Mouse (Mus musculus): Measurements from ENCODE around the gene Adrm1. TPM values are rescaled to one million over a fixed set of nuclear protein-coding genes. Genes with fewer than 3 reads are reported as not detected.
"Not testable (repeated sequence)": the region's sequence is repeated elsewhere in the genome, so short reads cannot be mapped to it uniquely, and the experiment has no call there.

Gene Adrm1
- polyA plus RNA-seq, 1 experiment from 2014 or later, result 107 TPM

DNA sequence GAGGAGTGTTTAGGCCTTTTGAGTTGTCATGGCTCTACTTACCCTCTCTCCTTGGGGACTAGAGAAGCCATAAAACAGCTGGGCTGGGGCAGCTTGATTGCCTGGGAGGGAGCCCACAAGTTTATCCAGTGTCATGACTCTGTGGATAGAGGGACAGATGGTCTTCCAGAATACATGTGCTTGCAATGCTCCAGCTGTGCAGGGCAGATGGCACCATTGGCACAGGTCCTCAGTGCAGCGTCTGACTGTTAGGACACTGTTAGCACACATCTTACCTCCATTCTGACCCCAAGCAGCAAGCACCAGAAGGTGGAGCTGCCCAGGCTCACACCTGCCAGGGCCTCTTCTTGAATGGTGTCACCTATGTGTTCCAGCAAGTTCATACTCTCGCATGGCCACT is 5.4 kb upstream of the Adrm1 start:
- 78% methylated on average over 2 of the region's 2 CpGs for WGBS (ENCODE audit: insufficient replicate concordance)
- H3K9ac ChIP-seq, result no peak overlapping the region

DNA sequence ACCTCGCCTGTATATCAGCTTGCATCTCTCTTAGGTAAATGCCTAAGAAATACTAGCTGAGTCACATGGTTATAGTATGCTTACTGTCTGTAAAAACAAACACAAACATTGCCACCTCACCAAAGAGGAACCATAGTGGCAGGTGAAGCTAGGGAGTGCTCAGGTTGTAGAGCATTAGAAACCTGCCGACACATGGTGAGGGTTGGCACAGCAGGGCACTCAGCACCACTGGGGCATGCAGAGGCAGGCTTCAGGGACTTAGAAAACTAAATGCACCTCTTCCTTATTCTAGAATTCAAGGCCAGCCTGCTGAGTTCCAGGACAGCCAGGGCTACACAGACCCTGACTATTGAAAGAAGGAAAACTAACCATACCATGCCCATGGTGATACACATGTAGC is 4.4 kb upstream of the Adrm1 start:
- WGBS (ENCODE audit: insufficient replicate concordance), result 67% methylated on average over 2 of the region's 2 CpGs
- ATAC-seq (ENCODE audit: insufficient read depth), result no peak
- Histone ChIP-seq H3K27ac (replicated peaks) (no peak overlapping the region), H3K4me3 (replicated peaks) (no peak overlapping the region), H3K36me3 (replicated peaks) (peaks cover 9% of the 10 kb centered on the region; the same call in 1 of the 2 replicates), H3K27me3 (no peaks in the 10 kb centered on the region), H3K9me3 (replicated peaks) (no peaks in the 10 kb centered on the region), H3K4me2 (no peak overlapping the region), H3K4me1 (replicated peaks) (peaks cover 9% of the 10 kb centered on the region), H3K9ac (no peak overlapping the region)

More for the DNA sequence above, 5.4 kb upstream of the Adrm1 start:
- peaks cover 6% of the 10 kb centered on the region for H3K4me1 ChIP-seq (replicated peaks)
- H3K27me3 ChIP-seq, result no peaks in the 10 kb centered on the region
- ATAC-seq (ENCODE audit: insufficient read depth), result no peak
- H3K36me3 ChIP-seq (replicated peaks), result peaks cover 16% of the 10 kb centered on the region; the same call in 1 of the 2 replicates
- no peak overlapping the region for H3K4me3 ChIP-seq (replicated peaks)
- no peaks in the 10 kb centered on the region for H3K9me3 ChIP-seq (replicated peaks)
- no peak overlapping the region for H3K4me2 ChIP-seq
- no peak overlapping the region for H3K27ac ChIP-seq (replicated peaks)

DNA sequence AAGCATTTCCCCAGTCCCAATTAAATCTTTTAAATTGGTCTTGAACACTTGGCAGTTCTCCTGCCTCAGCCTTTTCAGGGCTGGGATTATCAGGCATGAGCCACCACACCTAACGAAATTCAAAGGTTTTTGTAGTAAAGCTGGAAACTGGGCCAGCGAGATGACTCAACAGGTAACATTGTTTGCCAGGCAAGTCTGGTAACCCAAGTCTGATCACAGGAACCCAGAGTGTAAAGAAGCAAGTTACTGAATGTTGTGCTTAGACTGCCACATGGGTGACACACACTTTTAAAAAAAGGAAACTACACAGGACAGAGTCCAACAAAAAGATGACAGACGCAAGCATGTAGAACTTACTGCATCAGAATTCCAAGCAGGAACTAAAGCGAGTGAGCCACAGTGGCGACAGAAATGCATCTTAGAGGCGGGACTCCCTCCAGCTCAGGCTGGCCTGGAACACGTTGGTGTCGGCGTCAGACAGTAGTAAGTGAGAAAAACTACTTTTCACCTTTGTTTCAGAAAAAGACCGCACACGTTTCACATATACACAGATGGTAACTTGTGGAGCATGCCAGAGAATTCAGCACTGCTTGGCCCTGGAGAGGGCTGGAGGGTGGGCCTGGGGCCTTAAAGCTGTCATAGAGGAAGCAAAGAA is 1.0 kb upstream of the Adrm1 start:
- Histone ChIP-seq H3K27ac (replicated peaks) (no peak overlapping the region), H3K9me3 (replicated peaks) (no peaks in the 10 kb centered on the region), H3K9ac (no peak overlapping the region), H3K4me2 (peak overlapping the region; percentile 93; the same call in 1 of the 2 replicates), H3K27me3 (no peaks in the 10 kb centered on the region), H3K4me1 (replicated peaks) (peaks cover 25% of the 10 kb centered on the region), H3K36me3 (replicated peaks) (peaks cover 25% of the 10 kb centered on the region), H3K4me3 (replicated peaks) (peak overlapping the region; percentile 97; the same call in 1 of the 2 replicates)
- no peak for ATAC-seq (ENCODE audit: insufficient read depth)
- 77% methylated on average over 11 of the region's 11 CpGs for WGBS (ENCODE audit: insufficient replicate concordance)

DNA sequence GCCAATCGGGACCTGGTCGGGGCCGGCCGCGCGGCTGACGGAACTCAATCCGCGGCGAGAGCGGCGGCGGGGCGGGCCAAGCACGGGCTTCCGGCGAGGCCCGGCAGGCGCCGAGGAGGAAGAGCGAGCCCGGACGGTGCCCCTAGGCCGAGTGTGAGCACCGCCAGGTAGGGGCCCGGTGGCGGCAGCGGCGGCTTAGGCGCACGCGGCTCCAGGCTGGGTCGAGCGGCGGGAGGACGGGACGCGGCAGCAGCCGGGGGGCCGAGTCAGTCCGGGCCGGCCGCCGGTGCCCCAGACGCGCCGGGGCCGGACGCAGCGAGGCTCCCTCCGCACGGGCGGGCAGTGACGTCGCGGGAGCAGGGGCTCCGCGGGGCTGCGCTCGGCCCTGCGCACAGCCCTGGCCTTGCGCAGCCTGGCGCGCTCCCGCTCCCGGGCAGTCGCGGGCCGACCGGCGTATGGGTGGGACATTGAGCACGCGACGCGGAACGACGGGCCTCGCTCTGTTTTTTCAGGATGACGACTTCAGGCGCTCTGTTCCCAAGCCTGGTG is 311 bp downstream of the Adrm1 start:
- Histone ChIP-seq H3K36me3 (replicated peaks) (peaks cover 38% of the 10 kb centered on the region), H3K4me2 (peak overlapping the region; percentile 93), H3K27ac (replicated peaks) (peak overlapping the region; percentile 93), H3K9me3 (replicated peaks) (no peaks in the 10 kb centered on the region), H3K4me3 (replicated peaks) (peak overlapping the region; percentile 97), H3K4me1 (replicated peaks) (peaks cover 25% of the 10 kb centered on the region), H3K9ac (peak overlapping the region; percentile 97), H3K27me3 (no peaks in the 10 kb centered on the region)
- under 1% methylated on average over 72 of the region's 80 CpGs for WGBS (ENCODE audit: insufficient replicate concordance)
- peak; percentile 78 for ATAC-seq (ENCODE audit: insufficient read depth)

DNA sequence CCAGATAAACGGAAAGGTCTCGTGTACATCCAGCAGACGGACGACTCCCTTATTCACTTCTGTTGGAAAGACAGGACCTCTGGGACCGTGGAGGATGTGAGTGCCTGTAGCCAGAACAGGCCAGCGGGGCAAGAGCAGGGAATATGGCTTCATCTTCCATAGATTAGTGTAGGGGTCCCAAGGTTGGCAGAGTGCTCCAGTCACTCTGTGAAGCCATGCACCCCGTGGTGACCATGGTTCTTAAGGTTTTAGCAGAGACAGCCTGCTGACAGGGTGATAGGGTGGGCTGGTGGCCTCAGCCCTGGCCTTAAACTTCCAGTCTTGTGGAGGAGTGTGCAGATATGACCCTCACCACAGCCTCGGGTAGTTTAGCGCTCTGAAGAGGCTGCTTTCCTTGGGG is 867 bp downstream of the Adrm1 start:
- H3K36me3 ChIP-seq (replicated peaks), result peaks cover 43% of the 10 kb centered on the region
- H3K4me2 ChIP-seq, result peak overlapping the region; percentile 93
- 2% methylated on average over 9 of the region's 9 CpGs for WGBS (ENCODE audit: insufficient replicate concordance)
- H3K4me1 ChIP-seq (replicated peaks), result peaks cover 25% of the 10 kb centered on the region
- peak overlapping the region; percentile 97 for H3K9ac ChIP-seq
- H3K9me3 ChIP-seq (replicated peaks), result no peaks in the 10 kb centered on the region
- peak overlapping the region; percentile 24; the same call in 1 of the 2 replicates for H3K27ac ChIP-seq (replicated peaks)
- H3K27me3 ChIP-seq, result no peaks in the 10 kb centered on the region
- no peak for ATAC-seq (ENCODE audit: insufficient read depth)
- peak overlapping the region; percentile 97 for H3K4me3 ChIP-seq (replicated peaks)

DNA sequence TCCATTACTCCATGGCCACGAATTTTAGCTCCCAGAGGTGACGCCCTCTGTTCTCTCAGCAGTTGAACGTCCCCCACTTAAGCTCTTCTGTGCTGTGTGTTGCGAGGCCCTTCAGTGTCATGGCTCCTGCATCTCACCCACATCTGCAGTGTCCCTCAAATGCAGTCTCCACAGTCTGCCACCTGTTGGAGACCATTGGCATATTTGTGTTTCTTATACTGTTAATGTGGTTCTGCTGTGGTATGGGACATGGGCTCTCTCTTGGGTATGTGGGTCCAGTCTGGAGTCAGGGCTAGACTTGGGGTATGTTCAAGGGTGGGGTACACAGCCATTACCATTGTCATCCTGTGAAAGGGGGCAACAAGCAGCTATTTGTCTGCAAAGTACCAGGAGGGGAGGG is 1.9 kb downstream of the Adrm1 start:
- no peaks in the 10 kb centered on the region for H3K27me3 ChIP-seq
- H3K4me1 ChIP-seq (replicated peaks), result peaks cover 25% of the 10 kb centered on the region
- peak overlapping the region; percentile 97 for H3K9ac ChIP-seq
- H3K27ac ChIP-seq (replicated peaks), result no peak overlapping the region
- ATAC-seq (ENCODE audit: insufficient read depth), result no peak
- H3K9me3 ChIP-seq (replicated peaks), result no peaks in the 10 kb centered on the region
- WGBS (ENCODE audit: insufficient replicate concordance), result 44% methylated on average over 4 of the region's 4 CpGs
- H3K4me2 ChIP-seq, result peak overlapping the region; percentile 93
- peaks cover 54% of the 10 kb centered on the region for H3K36me3 ChIP-seq (replicated peaks)
- H3K4me3 ChIP-seq (replicated peaks), result peak overlapping the region; percentile 97

DNA sequence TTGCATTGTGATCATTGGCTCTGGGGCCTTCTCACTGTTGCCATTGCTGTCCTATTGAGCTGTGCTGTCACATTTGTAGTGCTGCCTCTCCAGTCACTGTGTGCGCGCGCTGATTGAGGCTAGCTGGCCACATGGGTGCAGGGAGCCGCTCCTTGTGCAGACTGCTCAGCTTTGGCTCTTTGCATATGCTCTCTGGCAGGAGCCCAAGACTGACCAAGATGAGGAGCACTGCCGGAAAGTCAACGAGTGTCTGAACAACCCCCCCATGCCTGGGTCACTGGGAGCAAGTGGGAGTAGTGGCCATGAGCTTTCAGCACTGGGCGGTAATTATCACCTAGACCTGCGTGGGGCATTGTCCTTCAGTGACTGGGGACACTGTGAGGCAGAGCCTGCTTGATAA is 2.4 kb downstream of the Adrm1 start:
- H3K9me3 ChIP-seq (replicated peaks); ATAC-seq (ENCODE audit: insufficient read depth); H3K27ac ChIP-seq (replicated peaks); H3K27me3 ChIP-seq; H3K4me3 ChIP-seq (replicated peaks): not testable (repeated sequence)
- WGBS (ENCODE audit: insufficient replicate concordance), result 83% methylated on average over 8 of the region's 8 CpGs
- Histone ChIP-seq H3K36me3 (replicated peaks) (peaks cover 59% of the 10 kb centered on the region), H3K9ac (peak overlapping the region; percentile 97; the same call in 1 of the 2 replicates), H3K4me1 (replicated peaks) (peaks cover 25% of the 10 kb centered on the region), H3K4me2 (peak overlapping the region; percentile 93)

DNA sequence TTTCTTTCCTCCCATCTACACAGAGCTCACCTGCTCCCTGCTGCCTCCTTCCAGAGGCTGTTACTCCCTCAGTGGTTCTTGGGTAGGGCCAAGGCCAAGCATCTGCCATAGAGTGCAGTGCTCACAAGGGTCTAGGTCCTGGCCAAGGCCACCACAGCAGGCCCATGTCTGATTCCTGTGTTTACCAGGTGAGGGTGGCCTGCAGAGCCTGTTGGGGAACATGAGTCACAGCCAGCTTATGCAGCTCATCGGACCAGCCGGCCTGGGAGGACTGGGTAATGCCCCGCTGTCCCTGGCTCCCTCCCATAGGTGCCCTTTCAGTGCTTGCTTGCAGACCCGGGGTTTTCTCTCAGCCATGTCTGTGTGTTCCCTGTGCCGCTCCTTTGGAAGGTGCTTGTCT is 2.8 kb downstream of the Adrm1 start:
- no peak for ATAC-seq (ENCODE audit: insufficient read depth)
- Histone ChIP-seq H3K4me2 (no peak overlapping the region), H3K9ac (no peak overlapping the region), H3K27ac (replicated peaks) (no peak overlapping the region), H3K4me3 (replicated peaks) (no peak overlapping the region), H3K36me3 (replicated peaks) (peaks cover 63% of the 10 kb centered on the region), H3K4me1 (replicated peaks) (peaks cover 25% of the 10 kb centered on the region), H3K27me3 (no peaks in the 10 kb centered on the region), H3K9me3 (replicated peaks) (no peaks in the 10 kb centered on the region)
- 92% methylated on average over 5 of the region's 5 CpGs for WGBS (ENCODE audit: insufficient replicate concordance)

DNA sequence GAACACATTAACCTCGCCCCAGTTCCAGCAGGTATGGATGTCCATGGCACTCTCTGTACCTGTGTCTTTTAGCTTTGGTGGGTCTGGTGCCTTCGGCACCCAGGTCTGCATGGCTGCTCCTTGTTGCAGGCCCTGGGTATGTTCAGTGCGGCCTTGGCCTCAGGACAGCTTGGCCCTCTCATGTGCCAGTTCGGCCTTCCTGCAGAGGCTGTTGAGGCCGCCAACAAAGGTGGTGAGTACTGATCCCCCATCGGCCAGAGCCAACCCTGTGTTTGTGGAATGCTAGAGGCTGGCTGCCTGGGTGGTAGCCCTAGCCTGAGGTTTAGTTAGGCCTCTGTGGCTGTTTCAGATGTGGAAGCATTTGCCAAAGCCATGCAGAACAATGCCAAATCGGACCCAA is 4.4 kb downstream of the Adrm1 start:
- H3K4me1 ChIP-seq (replicated peaks), result peaks cover 20% of the 10 kb centered on the region
- WGBS (ENCODE audit: insufficient replicate concordance), result 81% methylated on average over 7 of the region's 7 CpGs
- H3K27ac ChIP-seq (replicated peaks), result no peak overlapping the region
- H3K9ac ChIP-seq, result no peak overlapping the region
- no peak for ATAC-seq (ENCODE audit: insufficient read depth)
- peaks cover 64% of the 10 kb centered on the region for H3K36me3 ChIP-seq (replicated peaks)
- H3K27me3 ChIP-seq, result no peaks in the 10 kb centered on the region
- H3K9me3 ChIP-seq (replicated peaks), result no peaks in the 10 kb centered on the region
- H3K4me2 ChIP-seq, result no peak overlapping the region
- no peak overlapping the region for H3K4me3 ChIP-seq (replicated peaks)

DNA sequence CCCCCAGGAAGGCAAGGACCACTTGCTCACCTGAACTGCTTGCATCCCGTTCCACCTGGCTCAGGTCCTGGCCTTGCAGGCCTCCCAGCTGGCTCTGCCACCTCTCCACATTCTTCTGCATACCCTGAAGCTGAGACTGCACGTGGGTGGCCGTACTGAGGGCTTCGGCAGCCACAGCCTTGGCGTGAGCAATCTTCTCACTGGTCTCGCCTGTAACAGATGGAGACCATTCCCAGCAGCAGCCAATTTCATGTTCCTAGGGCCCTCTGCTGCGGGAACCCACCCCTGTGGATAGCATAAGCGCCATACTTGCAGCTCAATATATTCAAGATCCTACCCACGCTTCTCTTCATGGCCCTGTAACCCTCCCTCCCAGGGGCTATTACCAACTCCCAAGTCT is 10.3 kb downstream of the Adrm1 start:
- Histone ChIP-seq H3K27ac (replicated peaks) (no peak overlapping the region), H3K4me3 (replicated peaks) (no peak overlapping the region), H3K4me2 (no peak overlapping the region), H3K9me3 (replicated peaks) (no peaks in the 10 kb centered on the region), H3K9ac (no peak overlapping the region), H3K36me3 (replicated peaks) (peaks cover 26% of the 10 kb centered on the region), H3K27me3 (no peaks in the 10 kb centered on the region), H3K4me1 (replicated peaks) (no peaks in the 10 kb centered on the region)
- no peak for ATAC-seq (ENCODE audit: insufficient read depth)
- WGBS (ENCODE audit: insufficient replicate concordance), result 73% methylated on average over 9 of the region's 9 CpGs

DNA sequence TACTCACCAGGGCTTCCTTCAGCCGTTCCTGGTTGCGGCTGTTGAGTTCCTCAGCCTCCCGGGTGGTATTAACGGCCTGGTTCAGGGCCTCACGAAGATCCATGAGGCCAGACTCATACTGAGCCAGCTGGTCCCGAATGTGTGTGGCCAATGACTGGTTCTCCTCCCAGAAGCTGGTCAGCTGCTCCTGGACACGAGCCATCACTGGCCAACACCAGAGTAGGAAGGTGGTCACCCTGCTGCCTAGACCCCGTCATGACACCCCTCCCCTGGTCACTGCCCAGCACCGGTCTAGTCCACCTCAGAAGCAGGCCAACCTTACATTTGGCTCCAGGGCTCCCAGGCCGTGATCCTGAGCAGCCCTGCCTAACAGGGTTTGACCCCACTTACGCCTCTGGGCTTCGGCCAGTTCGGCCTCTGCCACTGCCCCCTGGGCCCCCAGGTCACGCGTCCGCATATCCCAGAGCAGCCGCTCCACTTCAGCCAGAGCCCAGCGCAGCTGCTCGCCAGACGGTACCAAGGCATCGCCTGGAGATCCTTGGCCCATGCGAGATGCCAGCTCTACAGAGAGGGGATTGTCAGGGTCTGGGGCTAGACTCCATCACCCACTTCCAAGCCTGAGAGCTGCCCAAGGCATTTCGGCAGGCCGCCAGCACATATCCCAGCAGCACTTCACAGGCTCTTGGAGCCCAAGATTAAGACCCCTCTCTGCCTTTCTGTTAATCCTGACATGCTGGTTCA is 12.9 kb downstream of the Adrm1 start:
- no peaks in the 10 kb centered on the region for H3K4me1 ChIP-seq (replicated peaks)
- H3K9me3 ChIP-seq (replicated peaks), result no peaks in the 10 kb centered on the region
- H3K4me3 ChIP-seq (replicated peaks), result no peak overlapping the region
- H3K27ac ChIP-seq (replicated peaks), result no peak overlapping the region
- no peaks in the 10 kb centered on the region for H3K27me3 ChIP-seq
- H3K36me3 ChIP-seq (replicated peaks), result no peaks in the 10 kb centered on the region
- H3K4me2 ChIP-seq, result no peak overlapping the region
- no peak for ATAC-seq (ENCODE audit: insufficient read depth)
- 75% methylated on average over 24 of the region's 24 CpGs for WGBS (ENCODE audit: insufficient replicate concordance)
- no peak overlapping the region for H3K9ac ChIP-seq

Measured in liver, embryonic 15.5 days (tissue).